Mouse (Mus musculus) myocyte (in vitro differentiated cells): ENCODE data around the gene Garnl3. TPM values are rescaled to one million over a fixed set of nuclear protein-coding genes. Genes with fewer than 3 reads are reported as not detected.

ENCODE experiments used
- H3K27me3 ChIP-seq: one replicate; pipeline ENCODE4 v1.6.1; 2011; ENCODE audit not compliant: control insufficient read depth, insufficient read depth, insufficient read length
- H3K36me3 ChIP-seq: one replicate; pipeline ENCODE4 v1.6.1; 2011; ENCODE audit not compliant: control insufficient read depth, insufficient read depth
- H3K4me2 ChIP-seq: one replicate; pipeline ENCODE4 v1.6.1; 2011; ENCODE audit warnings: low read depth, control low read depth
- H3K4me3 ChIP-seq: one replicate; pipeline ENCODE4 v1.5.1; 2011; ENCODE audit warnings: mild to moderate bottlenecking, control low read depth, moderate library complexity
- H3K79me2 ChIP-seq: one replicate; pipeline ENCODE4 v1.6.1; 2011; ENCODE audit not compliant: control insufficient read depth, insufficient read depth
- H3ac ChIP-seq: one replicate; pipeline ENCODE4 v1.6.1; 2011; ENCODE audit not compliant: control insufficient read depth, insufficient read length
- CEBPB ChIP-seq: IDR thresholded peaks from 2 replicates; pipeline ENCODE4 v1.6.1; 2011; ENCODE audit warnings: mild to moderate bottlenecking, moderate library complexity; ENCODE audit not compliant: poor library complexity, insufficient read depth, severe bottlenecking
- E2F4 ChIP-seq: IDR thresholded peaks from one replicate; pipeline ENCODE4 v1.6.1; 2011; ENCODE audit warnings: mild to moderate bottlenecking, control low read depth, moderate library complexity; ENCODE audit not compliant: insufficient read depth
- MAX ChIP-seq: IDR thresholded peaks from one replicate; pipeline ENCODE4 v1.6.1; 2011; ENCODE audit warnings: low read depth, mild to moderate bottlenecking, control low read depth
- MYOD1 ChIP-seq, 3 experiments: IDR thresholded peaks; one replicate each; pipeline ENCODE4 v1.6.1; 2011; ENCODE audit warnings: control low read depth in 2 of 3, low read depth in 2 of 3, mild to moderate bottlenecking in 2 of 3, moderate library complexity in 1 of 3; ENCODE audit not compliant: insufficient read length in 2 of 3, control insufficient read depth in 1 of 3
- MYOG ChIP-seq, 3 experiments: IDR thresholded peaks; one replicate each; pipeline ENCODE4 v1.6.1; 2011; ENCODE audit warnings: control low read depth in 2 of 3, low read depth in 2 of 3, mild to moderate bottlenecking in 2 of 3; ENCODE audit not compliant: insufficient read length in 2 of 3, control insufficient read depth in 1 of 3, insufficient read depth in 1 of 3
- POLR2A ChIP-seq: IDR thresholded peaks from one replicate; pipeline ENCODE4 v1.6.1; 2011; ENCODE audit warnings: low read depth, mild to moderate bottlenecking, control low read depth, moderate library complexity; ENCODE audit not compliant: insufficient read length
- POLR2AphosphoS2 ChIP-seq: IDR thresholded peaks from one replicate; pipeline ENCODE4 v1.6.1; 2011; ENCODE audit warnings: low read depth, control low read depth; ENCODE audit not compliant: insufficient read length
- REST ChIP-seq: IDR thresholded peaks from one replicate; pipeline ENCODE4 v1.6.1; 2011; ENCODE audit warnings: mild to moderate bottlenecking, control low read depth, moderate library complexity; ENCODE audit not compliant: insufficient read depth, insufficient read length
- SRF ChIP-seq: IDR thresholded peaks from one replicate; pipeline ENCODE4 v1.6.1; 2011; ENCODE audit warnings: low read depth; ENCODE audit not compliant: control insufficient read depth, insufficient read length
- TCF12 ChIP-seq: IDR thresholded peaks from one replicate; pipeline ENCODE4 v1.6.1; 2011; ENCODE audit warnings: mild to moderate bottlenecking, control low read depth; ENCODE audit not compliant: poor library complexity, insufficient read depth, severe bottlenecking
- TCF3 ChIP-seq: IDR thresholded peaks from one replicate; pipeline ENCODE4 v1.6.1; 2011; ENCODE audit warnings: low read depth, control low read depth; ENCODE audit not compliant: insufficient read length
- USF1 ChIP-seq: IDR thresholded peaks from one replicate; pipeline ENCODE4 v1.6.1; 2011; ENCODE audit warnings: low read depth, mild to moderate bottlenecking, control low read depth, moderate library complexity
- polyA plus RNA-seq: library from polyadenylated mRNA; unstranded; fragments of >200 nt; fragmentation: generic; extraction: Trizol; gene quantifications from one replicate; pipeline ENCODE4 v1.2.1, GENCODE M21; 2012; ENCODE audit warnings: missing spikeins

Gene Garnl3
- polyA plus RNA-seq, 1 experiment = 2.1 TPM

GRCm38 (mm10) chr2:33162126-33162525 is 30.7 kb upstream of the Garnl3 start:
- Histone ChIP-seq H3K27me3 (no peaks in the 10 kb centered on the region), H3ac (no peak overlapping the region), H3K4me3 (no peak overlapping the region), H3K79me2 (no peaks in the 10 kb centered on the region), H3K36me3 (no peaks in the 10 kb centered on the region), H3K4me2 (no peak overlapping the region)
- TF ChIP-seq POLR2A (no peak), POLR2AphosphoS2 (no peak), TCF12 (no peak), MAX (no peak), SRF (no peak)

- no peak overlapping the region for H3ac ChIP-seq
- H3K4me3 ChIP-seq = no peak overlapping the region
- H3K27me3 ChIP-seq = no peaks in the 10 kb centered on the region
- no peak for TF ChIP-seq POLR2A
- TF ChIP-seq USF1 = no peak
- TF ChIP-seq SRF = no peak
- no peak overlapping the region for H3K4me2 ChIP-seq
- H3K36me3 ChIP-seq = no peaks in the 10 kb centered on the region
- H3K79me2 ChIP-seq = no peaks in the 10 kb centered on the region
Measured at GRCm38 (mm10) chr2:33160326-33160973, 29.0 kb upstream of the Garnl3 start.

GRCm38 (mm10) chr2:33159593-33159992 is 28.1 kb upstream of the Garnl3 start:
- Histone ChIP-seq H3K27me3 (no peaks in the 10 kb centered on the region), H3K4me3 (no peak overlapping the region), H3K79me2 (no peaks in the 10 kb centered on the region), H3ac (no peak overlapping the region), H3K4me2 (no peak overlapping the region), H3K36me3 (no peaks in the 10 kb centered on the region)
- TF ChIP-seq CEBPB (no peak), MYOG (IDR thresholded peaks at IDR 0.05; ENCODE audit: control insufficient read depth in 1 of 3, insufficient read depth in 1 of 3, insufficient read length in 2 of 3, low read depth in 2 of 3) (no peak), TCF12 (no peak), MAX (no peak), POLR2AphosphoS2 (no peak), TCF3 (no peak), POLR2A (no peak)

GRCm38 (mm10) chr2:33158895-33159294 is 27.4 kb upstream of the Garnl3 start:
- no peak for TF ChIP-seq POLR2AphosphoS2

GRCm38 (mm10) chr2:33156283-33156781 is 24.9 kb upstream of the Garnl3 start:
- no peak for TF ChIP-seq TCF12
- no peak for TF ChIP-seq MYOD1 (IDR thresholded peaks at IDR 0.05; ENCODE audit: control insufficient read depth in 1 of 3, insufficient read length in 2 of 3, low read depth in 2 of 3)
- no peak for TF ChIP-seq POLR2AphosphoS2
- TF ChIP-seq POLR2A = no peak
- no peak for TF ChIP-seq TCF3
- no peak for TF ChIP-seq SRF
- TF ChIP-seq REST = no peak
- no peak for TF ChIP-seq MAX
- no peak for TF ChIP-seq E2F4
- no peak for TF ChIP-seq MYOG (IDR thresholded peaks at IDR 0.05; ENCODE audit: control insufficient read depth in 1 of 3, insufficient read depth in 1 of 3, insufficient read length in 2 of 3, low read depth in 2 of 3)
- H3K79me2 ChIP-seq = no peaks in the 10 kb centered on the region

More at GRCm38 (mm10) chr2:33158895-33159294, 27.4 kb upstream of the Garnl3 start:
- H3ac ChIP-seq = no peak overlapping the region
- no peak overlapping the region for H3K4me3 ChIP-seq
- H3K4me2 ChIP-seq = no peak overlapping the region
- no peaks in the 10 kb centered on the region for H3K36me3 ChIP-seq
- no peaks in the 10 kb centered on the region for H3K79me2 ChIP-seq
- no peaks in the 10 kb centered on the region for H3K27me3 ChIP-seq

GRCm38 (mm10) chr2:33154751-33155372 is 23.4 kb upstream of the Garnl3 start:
- no peaks in the 10 kb centered on the region for H3K27me3 ChIP-seq
- no peak overlapping the region for H3ac ChIP-seq
- H3K4me3 ChIP-seq = no peak overlapping the region
- no peak overlapping the region for H3K4me2 ChIP-seq
- H3K79me2 ChIP-seq = no peaks in the 10 kb centered on the region
- H3K36me3 ChIP-seq = no peaks in the 10 kb centered on the region
- TF ChIP-seq SRF = peak; percentile 13
- TF ChIP-seq POLR2AphosphoS2 = no peak

More at GRCm38 (mm10) chr2:33156283-33156781, 24.9 kb upstream of the Garnl3 start:
- no peak overlapping the region for H3K4me3 ChIP-seq
- no peaks in the 10 kb centered on the region for H3K36me3 ChIP-seq
- H3K27me3 ChIP-seq = no peaks in the 10 kb centered on the region
- no peak overlapping the region for H3K4me2 ChIP-seq
- no peak overlapping the region for H3ac ChIP-seq
